Mouse (Mus musculus) ES-E14 (cell line): ENCODE results near the gene Rpl36.

Experiments used
- CHD2 ChIP-seq: IDR thresholded peaks from 2 replicates; pipeline ENCODE4 v1.6.1; 2014; ENCODE audit warnings: mild to moderate bottlenecking, low read depth, low read length, inconsistent platforms
- MAFK ChIP-seq: IDR thresholded peaks from 2 replicates; pipeline ENCODE4 v1.6.1; 2014; ENCODE audit warnings: mild to moderate bottlenecking, low read depth, low read length, inconsistent platforms; ENCODE audit not compliant: insufficient read depth
- ZC3H11A ChIP-seq: IDR thresholded peaks from 2 replicates; pipeline ENCODE4 v1.6.1; 2012; ENCODE audit warnings: low read depth, mild to moderate bottlenecking, inconsistent platforms, low read length, borderline replicate concordance
- ZNF384 ChIP-seq: IDR thresholded peaks from 2 replicates; pipeline ENCODE4 v1.6.1; 2012; ENCODE audit warnings: low read depth, low read length, inconsistent platforms

DNA sequence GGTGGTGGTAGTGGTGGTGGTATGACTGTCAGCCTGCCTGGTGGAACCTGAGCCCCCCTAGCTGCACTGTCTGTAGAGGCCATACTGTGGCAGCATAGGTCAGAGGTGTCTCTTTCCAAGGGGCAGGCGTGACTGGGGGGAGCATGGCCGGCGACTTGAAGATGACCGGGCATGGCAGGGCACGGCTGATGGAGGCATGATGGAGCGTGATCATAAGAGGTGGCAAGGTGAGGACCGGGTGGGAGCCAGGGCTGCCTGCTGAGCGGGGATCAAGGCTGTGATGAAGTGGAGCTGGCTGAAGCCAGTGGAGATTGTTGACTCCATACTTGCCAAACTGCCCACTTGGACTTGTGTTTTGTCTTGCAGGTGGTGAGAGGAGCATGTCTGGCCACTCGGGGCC, 7.8 kb upstream of the Rpl36 start:
- TF ChIP-seq MAFK (no peak), CHD2 (no peak), ZNF384 (no peak), ZC3H11A (no peak)
